Mouse (Mus musculus): Measurements from ENCODE around the gene Cd63.

DNA sequence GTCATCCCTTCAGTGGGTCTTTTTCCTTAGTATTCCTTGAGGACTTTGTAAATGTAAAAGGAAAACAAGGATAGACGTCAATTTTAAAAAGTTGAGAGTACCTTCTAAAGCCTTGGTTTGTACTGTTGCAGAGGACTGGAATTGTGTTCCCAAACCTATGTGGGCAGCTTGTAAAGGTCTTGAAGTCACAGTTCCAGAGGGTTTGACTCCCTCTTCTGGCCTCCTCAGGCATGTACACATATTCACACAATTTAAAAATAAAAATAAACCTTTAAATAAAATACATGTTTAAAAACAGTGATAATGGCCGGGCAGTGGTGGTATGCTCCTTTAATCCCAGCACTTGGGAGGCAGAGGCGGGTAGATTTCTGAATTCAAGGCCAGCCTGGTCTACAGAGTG is 34.7 kb upstream of the Cd63 start:
- TF ChIP-seq CTCF (IDR thresholded peaks at IDR 0.05; ENCODE audit: control insufficient read depth, insufficient read depth, low read length) (no peak), POLR2A (IDR thresholded peaks at IDR 0.05; ENCODE audit: borderline replicate concordance, control insufficient read depth, low read depth, low read length) (no peak)

All from bone marrow, adult 2 months (tissue).